Mouse (Mus musculus): ENCODE measurements at regions not wholly inside any gene's neighbourhood (a gene's known extent, or its start where the extent isn't known, plus 50 kb on each side); places are given as distances from the start of the nearest gene placed in this dataset.

- WGBS = 92% methylated on average over 3 of the region's 3 CpGs
- ATAC-seq (ENCODE audit: low FRiP score) (no peak), DNase-seq (ENCODE audit: low spot score, missing footprints) (no peak)
- Histone ChIP-seq H3K9ac (ENCODE audit: low read length) (no peak overlapping the region), H3K36me3 (ENCODE audit: control insufficient read depth, insufficient read depth, low read length) (no peaks in the 10 kb centered on the region; the same call in 1 of the 2 replicates), H3K4me1 (ENCODE audit: control insufficient read depth, insufficient read depth, low read length) (no peaks in the 10 kb centered on the region), H3K4me2 (no peak overlapping the region), H3K27ac (ENCODE audit: low read depth, low read length) (no peak overlapping the region), H3K4me3 (ENCODE audit: low read depth, low read length) (no peak overlapping the region), H3K9me3 (ENCODE audit: control insufficient read depth, low read length) (no peaks in the 10 kb centered on the region), H3K27me3 (ENCODE audit: control insufficient read depth, insufficient read depth, low read length) (no peaks in the 10 kb centered on the region)
Measured at GRCm38 (mm10) chr11:19843084-19843483, 81.1 kb upstream of the Spred2 start.

- WGBS = 90% methylated on average over 6 of the region's 6 CpGs
- DNase-seq (ENCODE audit: low spot score, missing footprints) = no peak
- H3K36me3 ChIP-seq (ENCODE audit: control insufficient read depth, insufficient read depth, low read length) = no peaks in the 10 kb centered on the region
- no peaks in the 10 kb centered on the region for H3K4me1 ChIP-seq (ENCODE audit: control insufficient read depth, insufficient read depth, low read length)
- no peaks in the 10 kb centered on the region for H3K9me3 ChIP-seq (ENCODE audit: control insufficient read depth, low read length)
- no peak overlapping the region for H3K27ac ChIP-seq (ENCODE audit: low read depth, low read length)
- no peak overlapping the region for H3K4me2 ChIP-seq
- no peak overlapping the region for H3K4me3 ChIP-seq (ENCODE audit: low read depth, low read length)
- no peak overlapping the region for H3K9ac ChIP-seq (ENCODE audit: low read length)
- ATAC-seq (ENCODE audit: low FRiP score) = no peak
- no peaks in the 10 kb centered on the region for H3K27me3 ChIP-seq (ENCODE audit: control insufficient read depth, insufficient read depth, low read length)
Measured at GRCm38 (mm10) chr11:19847910-19848309, 76.3 kb upstream of the Spred2 start.

GRCm38 (mm10) chr11:19848412-19848811 is 75.8 kb upstream of the Spred2 start:
- WGBS = 86% methylated on average over 6 of the region's 6 CpGs
- Histone ChIP-seq H3K36me3 (ENCODE audit: control insufficient read depth, insufficient read depth, low read length) (no peaks in the 10 kb centered on the region), H3K4me1 (ENCODE audit: control insufficient read depth, insufficient read depth, low read length) (no peaks in the 10 kb centered on the region), H3K27ac (ENCODE audit: low read depth, low read length) (no peak overlapping the region), H3K9ac (ENCODE audit: low read length) (no peak overlapping the region), H3K9me3 (ENCODE audit: control insufficient read depth, low read length) (no peaks in the 10 kb centered on the region), H3K4me3 (ENCODE audit: low read depth, low read length) (no peak overlapping the region), H3K27me3 (ENCODE audit: control insufficient read depth, insufficient read depth, low read length) (no peaks in the 10 kb centered on the region), H3K4me2 (no peak overlapping the region)
- DNase-seq (ENCODE audit: low spot score, missing footprints) (no peak), ATAC-seq (ENCODE audit: low FRiP score) (no peak)

- Histone ChIP-seq H3K4me1 (ENCODE audit: control insufficient read depth, insufficient read depth, low read length) (no peaks in the 10 kb centered on the region), H3K4me2 (no peak overlapping the region), H3K9me3 (ENCODE audit: control insufficient read depth, low read length) (no peaks in the 10 kb centered on the region), H3K36me3 (ENCODE audit: control insufficient read depth, insufficient read depth, low read length) (no peaks in the 10 kb centered on the region), H3K27me3 (ENCODE audit: control insufficient read depth, insufficient read depth, low read length) (no peaks in the 10 kb centered on the region), H3K9ac (ENCODE audit: low read length) (no peak overlapping the region), H3K4me3 (ENCODE audit: low read depth, low read length) (no peak overlapping the region), H3K27ac (ENCODE audit: low read depth, low read length) (no peak overlapping the region)
- DNase-seq (ENCODE audit: low spot score, missing footprints) (no peak), ATAC-seq (ENCODE audit: low FRiP score) (no peak)
- WGBS = 64% methylated on average over 4 of the region's 4 CpGs
Measured at GRCm38 (mm10) chr11:19849347-19849811, 74.8 kb upstream of the Spred2 start.

- ATAC-seq (ENCODE audit: low FRiP score) (no peak), DNase-seq (ENCODE audit: low spot score, missing footprints) (no peak)
- no peak overlapping the region for H3K4me2 ChIP-seq
- H3K36me3 ChIP-seq (ENCODE audit: control insufficient read depth, insufficient read depth, low read length) = no peaks in the 10 kb centered on the region
- H3K9ac ChIP-seq (ENCODE audit: low read length) = no peak overlapping the region
- WGBS = 50% methylated on average over 3 of the region's 3 CpGs
- H3K27ac ChIP-seq (ENCODE audit: low read depth, low read length) = no peak overlapping the region
- no peak overlapping the region for H3K4me3 ChIP-seq (ENCODE audit: low read depth, low read length)
- no peaks in the 10 kb centered on the region for H3K4me1 ChIP-seq (ENCODE audit: control insufficient read depth, insufficient read depth, low read length)
- no peaks in the 10 kb centered on the region for H3K27me3 ChIP-seq (ENCODE audit: control insufficient read depth, insufficient read depth, low read length)
- no peaks in the 10 kb centered on the region for H3K9me3 ChIP-seq (ENCODE audit: control insufficient read depth, low read length)
Measured at GRCm38 (mm10) chr11:19849844-19850420, 74.2 kb upstream of the Spred2 start.

- no peak overlapping the region for H3K4me2 ChIP-seq
- ATAC-seq (ENCODE audit: low FRiP score) (no peak), DNase-seq (ENCODE audit: low spot score, missing footprints) (no peak)
- no peaks in the 10 kb centered on the region for H3K36me3 ChIP-seq (ENCODE audit: control insufficient read depth, insufficient read depth, low read length)
- no peaks in the 10 kb centered on the region for H3K4me1 ChIP-seq (ENCODE audit: control insufficient read depth, insufficient read depth, low read length)
- H3K9me3 ChIP-seq (ENCODE audit: control insufficient read depth, low read length) = no peaks in the 10 kb centered on the region
- no peak overlapping the region for H3K9ac ChIP-seq (ENCODE audit: low read length)
- no peaks in the 10 kb centered on the region for H3K27me3 ChIP-seq (ENCODE audit: control insufficient read depth, insufficient read depth, low read length)
- H3K27ac ChIP-seq (ENCODE audit: low read depth, low read length) = no peak overlapping the region
- no peak overlapping the region for H3K4me3 ChIP-seq (ENCODE audit: low read depth, low read length)
- WGBS = 44% methylated on average over 6 of the region's 6 CpGs
Measured at GRCm38 (mm10) chr11:19851022-19851615, 73.1 kb upstream of the Spred2 start.

- Histone ChIP-seq H3K27me3 (ENCODE audit: control insufficient read depth, insufficient read depth, low read length) (no peaks in the 10 kb centered on the region), H3K4me3 (ENCODE audit: low read depth, low read length) (no peak overlapping the region), H3K36me3 (ENCODE audit: control insufficient read depth, insufficient read depth, low read length) (no peaks in the 10 kb centered on the region), H3K4me2 (no peak overlapping the region), H3K9me3 (ENCODE audit: control insufficient read depth, low read length) (no peaks in the 10 kb centered on the region), H3K4me1 (ENCODE audit: control insufficient read depth, insufficient read depth, low read length) (no peaks in the 10 kb centered on the region), H3K9ac (ENCODE audit: low read length) (no peak overlapping the region), H3K27ac (ENCODE audit: low read depth, low read length) (no peak overlapping the region)
- ATAC-seq (ENCODE audit: low FRiP score) = no peak
- 84% methylated on average over 4 of the region's 4 CpGs for WGBS
- no peak for DNase-seq (ENCODE audit: low spot score, missing footprints)
Measured at GRCm38 (mm10) chr11:19861596-19861995, 62.6 kb upstream of the Spred2 start.

- H3K9ac ChIP-seq (ENCODE audit: low read length) = no peak overlapping the region
- H3K4me3 ChIP-seq (ENCODE audit: low read depth, low read length) = no peak overlapping the region
- no peaks in the 10 kb centered on the region for H3K36me3 ChIP-seq (ENCODE audit: control insufficient read depth, insufficient read depth, low read length)
- no peak overlapping the region for H3K27ac ChIP-seq (ENCODE audit: low read depth, low read length)
- H3K9me3 ChIP-seq (ENCODE audit: control insufficient read depth, low read length) = no peaks in the 10 kb centered on the region; the same call in 1 of the 2 replicates
- no peak overlapping the region for H3K4me2 ChIP-seq
- 79% methylated on average over 3 of the region's 3 CpGs for WGBS
- ATAC-seq (ENCODE audit: low FRiP score) (no peak), DNase-seq (ENCODE audit: low spot score, missing footprints) (no peak)
- no peaks in the 10 kb centered on the region for H3K4me1 ChIP-seq (ENCODE audit: control insufficient read depth, insufficient read depth, low read length)
- no peaks in the 10 kb centered on the region for H3K27me3 ChIP-seq (ENCODE audit: control insufficient read depth, insufficient read depth, low read length)
Measured at GRCm38 (mm10) chr11:19863327-19863726, 60.8 kb upstream of the Spred2 start.

GRCm38 (mm10) chr11:19866262-19866661 is 57.9 kb upstream of the Spred2 start:
- no peaks in the 10 kb centered on the region for H3K36me3 ChIP-seq (ENCODE audit: control insufficient read depth, insufficient read depth, low read length)
- H3K9ac ChIP-seq (ENCODE audit: low read length) = no peak overlapping the region
- H3K27ac ChIP-seq (ENCODE audit: low read depth, low read length) = no peak overlapping the region
- H3K27me3 ChIP-seq (ENCODE audit: control insufficient read depth, insufficient read depth, low read length) = no peaks in the 10 kb centered on the region
- ATAC-seq (ENCODE audit: low FRiP score) = no peak
- H3K4me2 ChIP-seq = no peak overlapping the region
- no peak overlapping the region for H3K4me3 ChIP-seq (ENCODE audit: low read depth, low read length)
- 52% methylated on average over 2 of the region's 2 CpGs for WGBS
- H3K4me1 ChIP-seq (ENCODE audit: control insufficient read depth, insufficient read depth, low read length) = no peaks in the 10 kb centered on the region
- H3K9me3 ChIP-seq (ENCODE audit: control insufficient read depth, low read length) = no peaks in the 10 kb centered on the region; the same call in 1 of the 2 replicates
- no peak for DNase-seq (ENCODE audit: low spot score, missing footprints)

All from midbrain, embryonic 11.5 days (tissue).